Mouse (Mus musculus): ENCODE results near the gene Bag1. TPM values are rescaled to one million over a fixed set of nuclear protein-coding genes. Genes with fewer than 3 reads are reported as not detected.

Bag1 gene
- polyA plus RNA-seq (2012; rRNA removed), result 301 and 345 TPM in 2 replicates

DNA sequence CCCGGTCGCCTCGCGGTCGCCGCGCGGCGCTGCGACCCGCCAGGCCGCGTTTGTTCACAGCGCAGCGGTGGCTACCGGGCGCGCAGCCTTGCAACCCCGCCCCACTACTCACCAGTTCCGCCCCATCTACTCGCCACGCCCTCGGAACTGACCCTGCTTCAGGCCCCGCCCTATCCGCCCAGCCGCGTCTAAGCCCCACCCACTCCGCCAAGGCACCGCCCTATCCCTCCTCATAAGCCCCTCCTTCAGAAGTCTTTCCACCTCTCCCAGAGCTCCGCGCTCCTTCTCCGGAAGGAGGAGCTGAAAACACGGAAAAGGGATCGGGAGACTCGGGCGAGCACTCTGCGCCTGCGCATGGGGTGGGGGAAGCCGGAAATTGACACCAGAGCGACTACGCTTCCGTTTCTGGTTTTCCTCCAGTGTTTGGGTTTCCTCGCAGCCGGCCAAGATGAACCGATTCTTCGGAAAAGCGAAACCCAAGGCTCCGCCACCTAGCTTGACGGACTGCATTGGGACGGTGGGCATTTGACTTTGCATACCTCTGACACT is at the start of gene Bag1, which contains the start of gene Chmp5:
Bag1 (minus strand) TSS at position 135 of the 549 bp plus-strand sequence.
Chmp5 (plus strand) TSS at position 248 of the 549 bp plus-strand sequence.

DNA sequence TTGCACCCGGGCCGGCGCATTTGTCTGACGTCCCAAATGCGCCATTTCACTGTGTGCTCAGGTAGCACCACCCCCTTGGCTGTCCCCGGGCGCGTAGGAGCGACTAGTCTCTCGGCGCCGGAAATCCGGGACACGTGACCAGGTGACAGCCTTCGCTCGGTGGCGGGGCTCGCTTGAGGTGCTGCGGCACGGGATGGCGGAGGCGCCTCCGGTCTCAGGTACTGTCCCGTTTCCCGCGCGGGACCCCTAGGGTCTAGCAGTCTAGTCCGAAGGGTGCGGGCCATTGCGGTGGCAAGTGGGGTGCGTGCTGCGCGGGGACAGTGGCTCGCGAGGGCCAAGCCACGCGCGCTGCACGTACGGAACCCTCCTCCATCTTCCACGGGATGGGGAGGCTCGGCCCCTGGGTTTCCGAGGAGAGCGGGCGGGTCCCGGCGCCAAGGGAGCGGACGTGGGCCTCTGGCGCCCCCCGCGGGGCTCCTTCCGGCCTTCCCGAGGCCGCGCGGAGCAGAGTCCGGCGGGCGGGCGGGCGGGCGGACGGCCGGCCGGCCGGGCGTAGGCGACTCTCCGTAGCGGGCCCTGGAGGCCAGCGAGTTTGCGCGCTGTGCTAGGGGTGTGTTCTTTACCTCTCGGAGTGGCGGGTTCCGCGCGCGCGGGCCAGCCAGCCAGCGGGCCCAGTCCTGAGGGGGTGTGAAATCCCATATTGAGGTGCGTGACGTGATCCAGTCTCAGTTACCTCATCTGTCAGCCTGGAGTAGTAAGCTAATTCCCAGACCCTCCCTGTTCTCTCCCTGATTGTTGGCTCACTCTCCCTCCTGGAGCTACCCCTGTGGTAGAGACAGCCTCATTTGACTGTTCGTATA is 23.0 kb upstream of the Bag1 start, which contains the start of gene Nfx1:
Nfx1 (plus strand) TSS at position 65 of the 860 bp plus-strand sequence.

DNA sequence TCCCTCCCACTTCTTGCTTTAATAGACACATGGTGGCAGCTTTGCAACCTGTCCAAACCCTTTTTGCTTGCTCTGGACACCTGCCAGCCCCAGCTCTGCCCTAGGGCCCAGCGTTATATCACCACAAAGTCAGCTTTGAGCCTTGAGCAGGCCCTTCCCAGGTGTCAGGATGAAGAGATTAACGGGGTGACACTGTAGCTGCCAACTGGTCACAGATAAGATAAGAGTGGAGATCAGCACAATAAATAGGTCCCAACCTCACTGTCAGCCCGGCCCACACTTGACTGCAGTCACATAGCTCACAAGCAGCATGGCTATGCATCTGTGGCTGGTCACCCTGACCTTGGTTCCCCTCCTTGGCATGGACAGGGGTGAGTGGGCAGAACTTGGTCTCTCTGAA is 28.3 kb downstream of the Bag1 start, which contains the start of gene Spink4:
Spink4 (plus strand) TSS at position 268 of the 400 bp plus-strand sequence.

Other genes with a start within 250 kb of the Bag1 start
- gene Aptx, start 245.1 kb downstream of the Bag1 start, polyA plus RNA-seq (2012; rRNA removed), result 2.9 and 3.7 TPM in 2 replicates
- 1.5 and 2.5 TPM in 2 replicates for gene Dnaja1, start 226.1 kb downstream of the Bag1 start, polyA plus RNA-seq (2012; rRNA removed)
- 9.5 and 11.4 TPM in 2 replicates for gene Smu1, start 190.4 kb downstream of the Bag1 start, polyA plus RNA-seq (2012; rRNA removed)
- gene B4galt1, start 94.3 kb downstream of the Bag1 start, polyA plus RNA-seq (2012; rRNA removed), result 64.5 and 69.6 TPM in 2 replicates
- 7,496 and 8,272 TPM in 2 replicates for gene Spink4, start 28.2 kb downstream of the Bag1 start, polyA plus RNA-seq (2012; rRNA removed)
- gene Chmp5, start 113 bp upstream of the Bag1 start, polyA plus RNA-seq (2012; rRNA removed), result 11.0 and 14.7 TPM in 2 replicates
- 20.0 and 25.7 TPM in 2 replicates for gene Nfx1, start 22.6 kb upstream of the Bag1 start, polyA plus RNA-seq (2012; rRNA removed)
- 1.2 and 1.3 TPM in 2 replicates for gene Aqp7, start 99.8 kb upstream of the Bag1 start, polyA plus RNA-seq (2012; rRNA removed)
- 0.35 and 0.41 TPM in 2 replicates for gene Aqp3, start 149.9 kb upstream of the Bag1 start, polyA plus RNA-seq (2012; rRNA removed)
- 26.9 and 27.3 TPM in 2 replicates for gene Nol6, start 176.2 kb upstream of the Bag1 start, polyA plus RNA-seq (2012; rRNA removed)
- gene Ube2r2, start 187.4 kb upstream of the Bag1 start, polyA plus RNA-seq (2012; rRNA removed), result 49.2 and 51.6 TPM in 2 replicates